Mouse (Mus musculus): ENCODE measurements at regions not wholly inside any gene's neighbourhood (a gene's known extent, or its start where the extent isn't known, plus 50 kb on each side); places are given as distances from the start of the nearest gene placed in this dataset.

DNA sequence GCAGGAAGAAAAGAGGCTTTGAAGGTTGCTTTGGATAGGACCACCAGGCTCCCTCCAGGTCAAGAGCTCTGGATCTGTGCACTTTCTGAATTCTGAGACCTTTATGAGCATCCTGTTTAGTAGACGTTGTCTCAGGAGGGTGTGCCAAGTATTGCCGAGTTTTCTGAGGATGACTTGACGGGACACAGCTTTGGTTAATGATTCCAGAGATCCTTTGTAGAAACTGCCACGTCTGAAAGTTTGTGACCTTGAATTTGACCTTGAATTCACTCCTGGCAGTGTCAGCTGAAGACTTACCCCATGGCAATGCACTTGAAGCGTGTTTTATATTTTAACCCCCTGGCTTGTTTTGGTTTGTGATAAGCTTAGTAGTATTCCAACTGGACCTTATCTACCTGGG, 58.0 kb upstream of the Ercc6l2 start:
- no peak for DNase-seq (ENCODE audit: extremely low spot score, low read depth, low spot score)

DNA sequence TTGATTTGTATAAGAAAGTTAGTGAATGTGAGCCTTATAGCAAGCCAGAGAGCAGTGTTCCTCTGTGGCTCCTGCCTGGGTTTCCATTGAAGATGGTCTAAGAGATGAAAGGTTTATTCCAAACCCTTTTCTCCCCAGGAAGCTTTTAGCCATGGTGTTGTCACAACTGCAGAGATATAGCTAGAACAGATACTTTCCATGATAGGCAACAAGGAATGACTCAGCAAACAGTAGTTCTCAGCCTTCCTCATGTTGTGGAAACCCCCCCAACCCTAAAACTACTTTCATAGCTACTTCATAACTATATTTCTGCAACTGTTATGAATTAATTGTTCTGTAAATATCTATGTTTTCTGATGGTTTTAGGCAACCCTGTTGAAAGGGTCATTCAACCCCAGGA, 53.5 kb upstream of the Ercc6l2 start:
- no peak for DNase-seq (ENCODE audit: extremely low spot score, low read depth, low spot score)
